Mouse (Mus musculus) kidney, postnatal 36 days (tissue): ENCODE data around the gene Shank2.

Experiments
- DNase-seq, 2 experiments: peaks; one replicate each; pipeline ENCODE4 v3.0.0; 2021 to 2022; ENCODE audit warnings: mixed read lengths in 2 of 2

Shank2 gene

GRCm38 (mm10) chr7:144001628-144002027 lies at the start of gene Shank2:
TSS of gene Shank2 (plus strand) at chr7:144001928.
- no peak for DNase-seq

GRCm38 (mm10) chr7:143952130-143952529 lies 49.6 kb upstream of the Shank2 start:
- DNase-seq: no peak

GRCm38 (mm10) chr7:143956575-143957295 lies 45.0 kb upstream of the Shank2 start:
- DNase-seq: peak; percentile 76 to 79

DNA sequence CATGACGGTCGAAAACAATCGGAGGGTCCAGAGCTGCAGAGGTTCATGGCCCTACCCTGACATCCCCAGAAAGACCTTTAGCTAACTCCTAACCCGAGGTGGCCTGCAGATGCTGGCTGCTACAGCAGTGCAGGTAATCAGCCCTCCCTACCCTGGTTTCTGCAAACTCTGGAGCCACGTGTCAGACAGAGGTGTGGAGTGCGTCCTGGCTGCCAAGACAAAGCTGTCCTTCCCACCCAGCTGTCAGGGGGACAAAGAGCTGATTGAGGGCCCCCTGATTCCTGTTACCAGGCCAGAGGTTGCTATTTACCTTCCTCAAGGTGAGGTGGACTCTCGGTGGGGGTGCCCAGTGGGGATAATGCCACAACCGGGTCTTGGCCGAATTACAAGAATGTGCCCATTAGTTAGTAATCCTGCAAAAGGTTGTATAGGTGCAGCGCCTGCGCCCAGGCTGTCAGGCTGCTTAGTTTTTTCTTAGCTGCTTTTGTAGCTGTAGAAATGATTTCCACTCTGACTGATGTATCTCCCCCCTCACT lies 43.6 kb upstream of the Shank2 start:
- peak; percentile 62 to 68 for DNase-seq

DNA sequence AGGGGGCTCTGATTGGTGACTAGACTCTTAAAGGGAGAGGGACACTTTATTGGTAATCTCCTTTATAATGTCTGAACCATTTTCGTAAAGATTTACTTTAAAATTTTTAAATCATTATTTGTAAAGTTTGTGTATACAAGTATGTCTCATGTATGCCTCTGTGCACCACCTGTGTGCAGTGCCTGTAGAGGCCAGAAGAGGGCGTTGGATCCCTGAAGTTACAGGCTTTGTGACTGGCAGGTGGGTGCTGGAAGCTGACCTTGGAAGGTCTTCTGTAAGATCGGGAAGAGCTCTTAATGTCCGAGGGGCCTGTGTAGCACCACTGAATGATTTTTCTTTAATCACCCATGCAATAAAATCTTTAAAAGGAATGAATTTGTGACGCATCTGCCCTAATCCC lies 37.9 kb upstream of the Shank2 start:
- no peak for DNase-seq

DNA sequence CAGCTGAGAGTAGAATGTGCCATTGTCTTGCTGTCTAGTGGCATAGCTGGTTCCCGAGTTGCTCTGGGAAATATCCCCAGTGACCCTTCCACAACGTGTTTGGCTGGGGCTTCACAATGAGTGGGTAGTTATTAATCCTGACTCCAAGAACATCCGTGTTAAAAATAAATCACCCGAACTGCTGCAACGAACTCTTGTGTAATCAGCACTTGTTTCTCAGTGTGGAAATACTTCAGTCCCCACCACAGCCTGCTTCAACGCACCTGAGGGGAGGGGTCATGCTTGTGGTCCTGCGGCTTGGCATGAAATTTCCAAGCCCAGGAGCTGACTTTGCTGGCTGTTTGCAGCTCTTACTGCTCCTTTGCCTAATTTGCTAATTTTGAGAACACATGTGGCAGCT lies 35.1 kb upstream of the Shank2 start:
- DNase-seq: no peak

DNA sequence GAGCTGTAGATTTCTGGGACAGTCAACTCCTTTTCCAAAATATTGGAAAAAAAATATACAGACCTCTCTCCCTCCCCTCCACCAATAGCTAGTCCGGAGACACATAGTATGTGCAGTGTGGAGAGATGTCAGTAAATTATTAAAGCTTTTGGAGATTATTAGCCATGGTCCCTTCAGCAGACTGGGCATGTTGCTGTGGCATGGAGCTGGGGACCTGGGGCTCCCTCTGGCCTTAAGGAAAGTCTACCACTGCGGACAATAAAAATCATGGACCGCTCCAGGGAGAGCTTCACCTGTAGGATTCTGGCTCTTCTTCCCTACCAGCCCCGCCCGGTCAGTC lies 24.3 kb upstream of the Shank2 start:
- peak in 1 of 2 experiments; percentile 58 for DNase-seq

DNA sequence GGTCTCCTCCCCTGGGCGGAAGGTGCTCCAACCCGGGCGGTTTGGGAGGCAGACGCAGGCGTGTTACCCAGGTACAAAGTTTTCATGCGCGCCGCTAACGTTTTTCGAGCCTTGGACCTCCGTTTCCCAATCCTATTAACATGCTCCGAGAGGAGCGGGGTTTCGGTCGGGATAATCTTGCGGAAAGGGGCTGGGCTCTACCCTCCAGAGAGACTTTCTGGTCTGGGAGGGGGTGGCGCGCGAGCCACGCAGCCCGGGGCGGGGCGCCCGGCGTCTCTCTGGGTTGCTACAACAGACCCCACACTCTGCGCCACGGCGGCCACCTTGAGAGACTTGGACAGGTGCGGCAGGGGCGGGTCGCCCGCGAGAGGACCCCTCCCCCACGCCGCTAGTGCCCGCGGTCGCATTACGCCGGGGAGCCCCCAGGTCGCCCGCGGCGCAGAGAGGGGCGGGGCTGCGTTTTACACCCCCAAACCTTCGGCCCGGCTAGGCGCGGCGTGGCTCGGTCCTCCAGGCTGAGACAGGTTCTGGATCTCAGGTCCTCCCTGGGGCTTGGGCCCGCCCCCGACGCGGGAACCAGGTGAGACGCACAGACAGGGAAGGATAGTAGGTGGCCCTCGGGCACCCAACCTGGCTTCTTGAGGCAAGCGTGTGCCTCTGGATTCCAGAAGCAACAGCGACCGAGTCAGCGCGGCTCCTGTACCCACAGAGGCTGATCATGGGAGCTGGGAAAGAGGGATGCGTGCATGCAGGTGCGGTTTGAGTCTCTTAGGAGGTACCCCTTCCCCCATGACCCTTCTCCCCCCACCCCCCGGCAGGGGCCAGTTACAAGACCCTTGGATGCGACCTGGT lies 23.7 kb upstream of the Shank2 start:
- DNase-seq: peak; percentile 34 to 75

DNA sequence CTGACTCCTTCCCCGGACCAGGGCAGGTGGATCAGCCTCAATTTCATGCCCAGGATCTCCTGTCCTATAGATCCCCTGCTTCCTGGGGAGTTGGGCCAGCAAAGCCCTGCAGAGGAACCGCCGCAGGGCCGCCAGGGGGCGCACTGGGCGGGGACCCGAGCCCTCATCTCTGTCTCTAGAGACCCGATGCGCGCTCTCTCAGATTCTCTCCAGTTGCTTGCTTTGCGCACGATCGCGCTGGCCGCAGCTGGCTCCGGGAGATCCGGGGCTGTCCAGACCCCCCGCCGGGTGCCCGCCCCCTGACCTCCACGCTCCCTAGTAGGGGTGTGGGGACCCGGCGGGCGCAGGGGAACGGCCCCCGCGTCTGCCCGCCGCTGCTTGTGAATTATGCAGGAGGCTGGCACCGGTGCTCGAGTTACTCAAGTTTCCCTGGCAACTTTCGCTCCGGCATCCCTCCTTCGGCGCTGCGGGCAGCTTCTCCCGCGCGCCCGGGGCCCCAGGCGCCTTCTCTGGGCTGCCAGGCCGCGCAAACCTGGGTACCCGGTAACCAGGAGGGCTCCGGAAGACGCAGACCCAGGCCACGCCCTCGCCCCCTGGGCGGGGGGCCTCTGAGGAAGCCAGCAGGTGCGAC lies 22.9 kb upstream of the Shank2 start:
- peak; percentile 85 to 92 for DNase-seq

DNA sequence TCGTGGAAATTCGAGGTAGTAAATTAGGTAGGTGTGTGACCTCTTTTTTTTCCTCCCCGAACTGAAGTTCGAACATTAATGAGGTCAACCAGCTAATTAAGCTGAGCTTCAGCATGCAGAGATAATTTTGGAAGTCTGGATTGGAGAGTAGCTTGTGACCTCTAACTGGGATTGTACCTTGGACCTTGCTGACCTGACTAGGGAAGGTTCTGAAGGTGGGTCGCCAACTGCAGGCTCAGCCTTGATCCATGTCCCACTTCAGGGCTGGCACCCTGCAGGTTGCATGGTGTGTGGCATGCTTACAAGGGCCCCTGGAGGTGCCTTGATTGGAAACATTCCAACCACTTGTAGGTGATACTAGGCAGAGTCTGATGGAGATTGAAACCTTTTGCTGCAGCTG lies 21.7 kb upstream of the Shank2 start:
- DNase-seq: peak; percentile 52 to 64

DNA sequence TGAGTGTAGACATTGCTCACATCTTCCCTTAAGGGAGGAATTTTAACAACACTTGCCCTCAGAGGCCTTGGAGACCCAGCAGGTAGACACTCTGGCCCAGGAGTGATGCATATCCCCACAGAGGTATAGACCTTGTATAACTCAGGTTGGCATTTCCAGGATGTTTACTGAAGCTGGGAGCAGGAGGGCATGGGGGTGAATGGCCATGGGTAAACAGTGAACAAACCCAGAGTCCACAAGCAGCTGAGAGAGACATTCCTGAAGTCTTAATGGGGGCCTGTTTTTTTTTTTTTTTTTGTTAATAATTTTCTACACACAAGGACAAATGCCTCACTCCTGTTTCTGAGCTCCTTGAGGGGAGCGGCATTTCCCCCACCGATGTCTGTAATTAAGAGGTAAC lies 15.4 kb upstream of the Shank2 start:
- peak; percentile 50 to 80 for DNase-seq

GRCm38 (mm10) chr7:143991160-143991559 lies 10.6 kb upstream of the Shank2 start:
- DNase-seq: no peak

DNA sequence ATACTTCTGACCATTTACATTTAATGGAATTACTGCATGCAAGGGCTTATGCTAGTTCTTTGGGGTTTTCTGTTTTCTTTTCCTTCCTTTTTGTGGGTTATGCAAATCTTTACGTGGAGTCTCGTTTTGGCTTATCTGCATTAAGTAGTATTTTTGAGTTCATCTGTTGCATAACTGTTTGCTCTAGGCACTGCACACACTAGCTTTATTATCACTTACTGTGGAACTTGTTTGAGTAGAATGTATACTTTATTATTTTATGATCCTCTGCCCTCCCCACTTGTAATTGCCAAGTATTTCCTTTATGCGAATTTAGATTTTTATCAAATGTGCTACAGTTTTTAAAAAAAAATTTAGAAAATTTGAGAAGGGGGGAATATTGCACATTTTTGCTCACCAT lies 2.7 kb upstream of the Shank2 start:
- no peak for DNase-seq

GRCm38 (mm10) chr7:144003471-144003870 lies 1.7 kb downstream of the Shank2 start:
- no peak for DNase-seq

DNA sequence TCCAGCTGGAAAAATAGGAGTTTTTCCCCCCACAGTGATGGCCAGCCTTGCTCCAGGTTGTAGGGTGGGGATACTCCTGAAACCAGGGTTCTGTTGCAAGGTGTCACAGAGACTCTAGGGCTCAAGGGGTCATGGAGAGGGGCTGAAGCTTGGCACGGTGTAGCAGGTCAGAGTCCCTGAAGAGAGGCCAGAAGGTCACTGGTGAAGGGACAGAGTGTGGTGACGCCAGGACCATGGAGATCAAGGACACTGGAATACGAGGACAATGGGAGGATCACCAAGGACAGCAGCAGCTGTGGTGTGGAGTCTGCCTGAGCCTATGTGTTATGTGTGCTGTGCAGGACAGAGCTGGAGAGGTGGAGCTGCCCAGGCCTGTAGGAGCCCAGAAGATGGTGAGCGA lies 6.4 kb downstream of the Shank2 start:
- DNase-seq: no peak

GRCm38 (mm10) chr7:144008985-144009384 lies 7.3 kb downstream of the Shank2 start:
- DNase-seq: peak; percentile 84 to 92

DNA sequence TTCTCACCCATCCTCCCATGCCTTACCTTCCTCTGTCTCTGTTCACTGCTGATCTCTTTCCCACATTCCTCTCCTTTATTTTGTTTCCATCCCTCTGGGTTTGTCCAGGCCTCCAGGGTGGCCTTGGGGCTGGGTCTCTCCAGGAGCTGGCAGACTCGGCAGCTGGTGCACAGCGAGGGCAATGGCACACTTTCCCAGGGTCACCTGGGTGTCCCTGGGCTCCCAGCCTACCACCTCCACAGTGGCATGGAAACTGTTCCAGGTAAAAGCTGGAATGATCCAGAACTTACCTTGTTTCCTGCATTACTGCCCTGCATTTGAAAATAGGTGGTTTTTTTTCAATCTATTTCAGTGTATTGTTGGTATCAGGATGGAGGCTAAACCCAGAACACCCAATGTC lies 12.8 kb downstream of the Shank2 start:
- peak; percentile 43 to 53 for DNase-seq

DNA sequence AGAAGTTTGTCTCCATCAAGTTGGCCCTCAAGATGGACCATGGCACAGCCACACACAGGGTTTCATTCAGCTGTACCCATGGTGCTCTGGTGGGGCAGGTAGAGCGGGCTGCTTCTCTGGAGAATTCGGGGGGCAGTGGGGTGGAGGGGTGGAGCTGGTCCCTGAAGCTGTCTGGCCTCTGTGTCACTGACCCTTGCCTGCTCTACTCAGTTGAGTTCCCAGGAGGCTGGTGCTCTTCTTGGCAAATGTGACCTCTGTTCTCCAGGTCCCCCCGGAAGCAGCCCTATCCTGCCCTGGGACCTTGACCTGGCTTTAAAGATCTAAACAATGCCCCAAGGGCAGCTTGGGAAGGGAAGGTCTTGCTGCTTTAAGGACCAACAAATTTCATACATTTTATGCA lies 20.1 kb downstream of the Shank2 start:
- peak; percentile 75 to 85 for DNase-seq

GRCm38 (mm10) chr7:144022682-144023081 lies 21.0 kb downstream of the Shank2 start:
- peak; percentile 88 to 93 for DNase-seq

- peak; percentile 52 to 67 for DNase-seq
Observed at GRCm38 (mm10) chr7:144023561-144023960, 21.8 kb downstream of the Shank2 start.

DNA sequence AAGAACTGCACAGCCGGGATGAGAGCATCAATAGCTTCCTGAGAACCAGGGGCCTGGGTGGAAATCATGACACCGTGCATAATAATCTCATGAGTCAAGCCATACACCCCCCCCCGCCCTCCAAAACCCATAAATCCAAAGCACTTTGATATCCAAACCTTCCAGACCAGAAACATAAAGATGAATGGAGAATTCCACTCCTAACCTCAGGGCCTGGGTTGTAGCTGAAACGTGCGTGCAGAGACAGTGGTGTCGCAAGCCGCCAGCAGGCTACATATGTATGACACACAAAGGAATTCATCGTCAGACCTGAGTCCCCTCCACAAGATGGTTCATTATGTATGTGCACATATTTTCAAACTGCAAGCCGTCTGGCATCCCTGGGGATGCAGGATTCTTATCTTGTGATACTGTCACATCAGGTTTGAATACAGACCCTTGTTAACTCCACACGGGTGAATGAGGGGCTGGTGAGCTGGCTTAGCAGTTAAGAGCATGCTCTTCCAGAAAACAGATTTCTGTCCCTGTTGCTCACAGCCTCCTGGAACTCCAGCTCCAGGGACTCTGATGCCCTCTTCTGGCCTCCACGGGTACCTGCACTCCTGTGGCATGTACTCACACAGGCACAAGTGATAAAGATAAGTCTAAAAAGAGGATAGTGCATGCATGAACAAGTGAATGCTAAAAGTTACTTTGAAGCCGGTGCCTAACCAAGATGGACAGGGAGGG lies 24.5 kb downstream of the Shank2 start:
- peak in 1 of 2 experiments; percentile 44 for DNase-seq

- peak; percentile 64 to 68 for DNase-seq
Observed at GRCm38 (mm10) chr7:144029246-144029645, 27.5 kb downstream of the Shank2 start.

GRCm38 (mm10) chr7:144030796-144031195 lies 29.1 kb downstream of the Shank2 start:
- no peak for DNase-seq
